Mouse (Mus musculus): ENCODE results near the gene Elobl.

DNA sequence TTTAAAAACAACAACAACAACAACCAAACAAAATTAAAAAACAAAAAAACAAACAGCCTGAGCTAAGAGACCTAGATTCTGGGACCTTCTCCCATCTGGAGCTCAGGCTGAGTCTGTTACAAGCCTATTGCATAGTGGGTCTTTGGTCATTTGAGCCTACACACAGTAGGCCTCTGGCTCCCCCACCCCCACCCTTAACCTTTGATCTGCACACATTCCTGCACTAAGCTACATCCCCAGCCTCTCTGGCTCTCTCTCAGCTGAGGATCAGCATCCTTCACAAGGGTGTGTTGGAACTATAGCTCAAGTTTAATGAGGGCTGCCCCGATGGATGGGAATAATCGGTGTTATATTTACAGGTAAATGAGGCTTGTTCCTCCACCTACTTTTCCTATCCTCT, 28.9 kb upstream of the Elobl start:
- TF ChIP-seq GATA1 (IDR thresholded peaks at IDR 0.05; ENCODE audit: borderline replicate concordance, low read length) (no peak), FLI1 (IDR thresholded peaks at IDR 0.05; ENCODE audit: low read length) (no peak)

Data from megakaryocyte, embryonic 14.5 days (primary cell).